11 mouse cellular contexts compared by ENCODE assay signal in the genomic region with DNA sequence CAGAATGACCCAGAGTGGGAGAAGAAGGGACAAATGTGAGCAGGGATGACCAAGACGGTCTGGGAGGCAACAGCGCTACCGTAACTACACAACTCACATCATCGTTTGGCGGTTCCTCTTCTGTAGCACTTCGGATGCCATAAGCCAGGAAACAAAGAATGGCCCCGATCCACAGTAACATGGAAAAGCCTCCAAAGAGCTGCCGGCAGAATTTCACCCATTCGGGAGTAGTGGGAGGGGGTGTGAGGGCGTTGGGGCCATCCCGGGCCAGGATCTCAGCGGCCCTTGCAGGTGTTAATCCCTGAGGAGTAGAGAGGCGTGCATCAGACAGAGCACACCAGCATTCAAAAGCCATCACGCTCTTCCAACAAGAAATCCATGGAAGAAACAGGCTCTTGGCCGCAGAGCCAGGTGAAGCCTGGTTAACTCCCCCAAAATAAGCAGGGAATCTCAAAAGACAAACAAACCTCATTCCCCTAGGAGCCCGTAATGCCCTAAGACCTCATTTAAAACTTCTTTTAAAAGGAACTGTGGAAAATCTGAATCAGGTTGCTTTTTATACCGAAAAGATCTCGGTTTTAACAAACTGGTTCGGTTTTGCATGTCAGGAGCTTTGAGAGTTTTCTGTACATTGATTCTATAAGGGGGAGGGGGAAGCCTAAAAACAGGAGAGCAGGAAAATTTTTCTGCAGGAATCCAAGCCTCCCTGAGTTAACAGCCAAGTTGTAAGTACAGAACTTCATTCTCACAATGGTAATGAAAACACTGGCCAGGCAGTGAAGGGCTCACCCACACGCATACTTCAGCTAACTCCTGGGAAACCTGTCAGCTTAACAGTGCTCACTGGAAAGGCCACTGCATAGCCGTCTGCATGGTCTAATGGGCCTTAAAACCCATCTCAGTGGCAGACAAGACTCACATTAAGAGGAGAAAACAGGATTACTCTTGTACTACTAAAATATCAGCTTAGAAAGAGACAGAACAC. TPM values are rescaled to one million over a fixed set of nuclear protein-coding genes. Genes with fewer than 3 reads are reported as not detected.
DNase-seq lines count a peak whose midpoint lies in the region; ATAC-seq and TF ChIP-seq lines count a peak whose summit lies in the region.
"Had no signal": no experiment of that assay in that cellular context is flagged by ENCODE, and none has a peak within 500 bp of the region (broad histone marks: within the 10 kb centered on the region; RNA-seq: fewer than 3 reads in every experiment).

No protein-coding gene starts in this region.

- no peak overlapping the region for H3K4me2 ChIP-seq in midbrain, postnatal 0 days (ENCODE audit: low read depth, low read length, poor library complexity, severe bottlenecking)
- H3K4me2 ChIP-seq in hindbrain, embryonic 16.5 days (ENCODE audit: low read length): no peak overlapping the region
- H3K4me2 ChIP-seq in neural tube, embryonic 14.5 days (ENCODE audit: low read depth, low read length): no peak overlapping the region

- peak overlapping the region; percentile 71 for H3K27ac ChIP-seq in heart, adult 2 months
- peak overlapping the region; percentile 53; the same call in 1 of the 2 replicates for H3K27ac ChIP-seq in midbrain, embryonic 10.5 days (replicated peaks)
- no peak overlapping the region for H3K27ac ChIP-seq in midbrain, postnatal 0 days (ENCODE audit: low read depth, low read length)
- no peak overlapping the region for H3K27ac ChIP-seq in hindbrain, embryonic 16.5 days (ENCODE audit: low read depth, low read length)
- peak overlapping the region; percentile 52; the same call in 1 of the 2 replicates for H3K27ac ChIP-seq in neural tube, embryonic 14.5 days (ENCODE audit: low read depth, low read length)

- H3K9me3 ChIP-seq in midbrain, embryonic 10.5 days (replicated peaks): no peaks in the 10 kb centered on the region
- H3K9me3 ChIP-seq in midbrain, postnatal 0 days (ENCODE audit: low read length): no peaks in the 10 kb centered on the region
- no peaks in the 10 kb centered on the region for H3K9me3 ChIP-seq in hindbrain, embryonic 16.5 days (ENCODE audit: control insufficient read depth, low read length)
- H3K9me3 ChIP-seq in neural tube, embryonic 14.5 days (ENCODE audit: control insufficient read depth, low read length): no peaks in the 10 kb centered on the region

- DNase-seq in heart, adult 2 months: no peak
- DNase-seq in heart, postnatal 36 days: no peak
- no peak for DNase-seq in midbrain, embryonic 10.5 days (ENCODE audit: low spot score)
- no peak for DNase-seq in midbrain, postnatal 0 days (ENCODE audit: low spot score)
- no peak for DNase-seq in layer of hippocampus, adult 8-10 months (ENCODE audit: low spot score in 2 of 2)
- DNase-seq in testis, postnatal 14 days (ENCODE audit: low spot score): no peak
- DNase-seq: cerebellum, postnatal 36 days; kidney, postnatal 4 days; thymus, postnatal 36 days had no signal

- H3K4me3 ChIP-seq in heart, adult 2 months: no peak overlapping the region
- no peak overlapping the region for H3K4me3 ChIP-seq in midbrain, embryonic 10.5 days
- H3K4me3 ChIP-seq in midbrain, postnatal 0 days (ENCODE audit: low read depth, low read length): no peak overlapping the region
- H3K4me3 ChIP-seq in hindbrain, embryonic 16.5 days (ENCODE audit: low read length): no peak overlapping the region
- H3K4me3 ChIP-seq in neural tube, embryonic 14.5 days (ENCODE audit: low read depth, low read length): no peak overlapping the region

- no peak for TF ChIP-seq CTCF in heart, adult 2 months (IDR thresholded peaks at IDR 0.05)
- no peak for TF ChIP-seq CTCF in midbrain, postnatal 0 days (IDR thresholded peaks at IDR 0.05)

- no peaks in the 10 kb centered on the region for H3K27me3 ChIP-seq in heart, adult 2 months (ENCODE audit: control insufficient read depth, insufficient read depth, low read length)
- H3K27me3 ChIP-seq in midbrain, embryonic 10.5 days (ENCODE audit: low read depth, poor library complexity, severe bottlenecking): peaks cover 9% of the 10 kb centered on the region; the same call in 1 of the 2 replicates
- no peaks in the 10 kb centered on the region for H3K27me3 ChIP-seq in midbrain, postnatal 0 days (ENCODE audit: insufficient read depth, low read length)
- no peaks in the 10 kb centered on the region for H3K27me3 ChIP-seq in hindbrain, embryonic 16.5 days (replicated peaks; ENCODE audit: control insufficient read depth, insufficient read depth, low read length)
- H3K27me3 ChIP-seq in neural tube, embryonic 14.5 days (ENCODE audit: control insufficient read depth, insufficient read depth, low read length): no peaks in the 10 kb centered on the region

- intact Hi-C loops in heart, adult 2 months (cut with DNase I): no loop called here
- intact Hi-C loops in heart, postnatal 36 days (cut with DNase I): no loop called here

- WGBS in heart, adult 2 months: 67% methylated on average over 21 of the region's 21 CpGs
- WGBS in midbrain, embryonic 10.5 days: 76% methylated on average over 21 of the region's 21 CpGs
- WGBS in midbrain, postnatal 0 days: 60% methylated on average over 21 of the region's 21 CpGs
- 65% methylated on average over 21 of the region's 21 CpGs for WGBS in hindbrain, embryonic 16.5 days
- 77% methylated on average over 21 of the region's 21 CpGs for WGBS in neural tube, embryonic 14.5 days

- H3K4me1 ChIP-seq in heart, adult 2 months (ENCODE audit: control insufficient read depth, insufficient read depth, low read length): peaks cover 16% of the 10 kb centered on the region
- H3K4me1 ChIP-seq in midbrain, embryonic 10.5 days: peaks cover 37% of the 10 kb centered on the region
- H3K4me1 ChIP-seq in midbrain, postnatal 0 days (ENCODE audit: insufficient read depth, low read length): no peaks in the 10 kb centered on the region
- peaks cover 24% of the 10 kb centered on the region for H3K4me1 ChIP-seq in hindbrain, embryonic 16.5 days (ENCODE audit: control insufficient read depth, insufficient read depth, low read depth, low read length)
- H3K4me1 ChIP-seq in neural tube, embryonic 14.5 days (ENCODE audit: control insufficient read depth, insufficient read depth, low read length): peaks cover 16% of the 10 kb centered on the region

- no peak for TF ChIP-seq EP300 in heart, adult 2 months (IDR thresholded peaks at IDR 0.05; ENCODE audit: insufficient read depth, low read depth, low read length)

- ATAC-seq in midbrain, postnatal 0 days (ENCODE audit: low FRiP score): no peak
- ATAC-seq in hindbrain, embryonic 16.5 days: 0 out of 2 replicates have a peak, but pooled peaks have one; percentile 31
- ATAC-seq in neural tube, embryonic 14.5 days (ENCODE audit: low read depth): peak; percentile 63; the same call in 1 of the 2 replicates

- H3K79me2 ChIP-seq in heart, adult 2 months (replicated peaks; ENCODE audit: control insufficient read depth, insufficient read depth, low read length): no peaks in the 10 kb centered on the region

- no peak for TF ChIP-seq POLR2A in heart, adult 2 months (IDR thresholded peaks at IDR 0.05; ENCODE audit: insufficient read depth, low read depth, low read length)

- peaks cover 63% of the 10 kb centered on the region for H3K36me3 ChIP-seq in heart, adult 2 months (ENCODE audit: control insufficient read depth, insufficient read depth, low read length)
- peaks cover 75% of the 10 kb centered on the region for H3K36me3 ChIP-seq in midbrain, embryonic 10.5 days
- H3K36me3 ChIP-seq in midbrain, postnatal 0 days (ENCODE audit: insufficient read depth, low read length): peaks cover 66% of the 10 kb centered on the region
- peaks cover 44% of the 10 kb centered on the region for H3K36me3 ChIP-seq in hindbrain, embryonic 16.5 days (ENCODE audit: control insufficient read depth, insufficient read depth, low read length)
- peaks cover 48% of the 10 kb centered on the region for H3K36me3 ChIP-seq in neural tube, embryonic 14.5 days (ENCODE audit: control insufficient read depth, insufficient read depth, low read length)

- no peak overlapping the region for H3K9ac ChIP-seq in heart, adult 2 months (ENCODE audit: low read depth, low read length)
- no peak overlapping the region for H3K9ac ChIP-seq in midbrain, postnatal 0 days (replicated peaks; ENCODE audit: low read length, poor library complexity, severe bottlenecking)
- no peak overlapping the region for H3K9ac ChIP-seq in hindbrain, embryonic 16.5 days (ENCODE audit: low read depth, low read length)
- H3K9ac ChIP-seq in neural tube, embryonic 14.5 days (replicated peaks; ENCODE audit: low read depth, low read length): no peak overlapping the region

RNA-seq across cellular contexts. Expression of gene Atp1a1, which starts 11.9 kb away (rescaled TPM):
- total RNA-seq in heart, adult 2 months (2021): 100 to 1,000 TPM; 800 to 832 TPM
- 523 and 821 TPM in 2 replicates for polyA plus RNA-seq in heart, adult 2 months (2012; rRNA removed)
- total RNA-seq in heart, postnatal 36 days (2021): 100 to 1,000 TPM; 564 to 643 TPM
- 39.6 and 43.5 TPM in 2 replicates for polyA plus RNA-seq in midbrain, embryonic 10.5 days (2016; fragmentation: Nextera tagmentation; extraction: Ambion mirVana)
- total RNA-seq in midbrain, postnatal 0 days (2014; rRNA removed): 211 and 235 TPM in 2 replicates
- 54.7 and 56.7 TPM in 2 replicates for polyA plus RNA-seq in midbrain, postnatal 0 days (2015; fragmentation: Nextera tagmentation; extraction: Ambion mirVana)
- 67.5 and 74.9 TPM in 2 replicates for polyA plus RNA-seq in hindbrain, embryonic 16.5 days (2015; fragmentation: Nextera tagmentation; extraction: Ambion mirVana)
- 105 and 115 TPM in 2 replicates for polyA plus RNA-seq in neural tube, embryonic 14.5 days (2014; fragmentation: Nextera tagmentation; extraction: Ambion mirVana)
- 100 to 1,000 TPM; 480 to 507 (median 482) TPM for total RNA-seq in layer of hippocampus, adult 8-10 months (2022)

Comparison
In these comparisons a context has a peak if more than half of its experiments do, and no peak if none do; other contexts are left out.
1. H3K27ac ChIP-seq: peak in heart, adult 2 months (single experiment), midbrain, embryonic 10.5 days (single experiment) and neural tube, embryonic 14.5 days (single experiment); none in midbrain, postnatal 0 days (single experiment) and hindbrain, embryonic 16.5 days (single experiment).